Mouse (Mus musculus): ENCODE measurements around the gene Zbtb33. TPM values are rescaled to one million over a fixed set of nuclear protein-coding genes. Genes with fewer than 3 reads are reported as not detected.

Gene Zbtb33
- total and polyA plus RNA-seq, 3 experiments: 6.5 to 6.6 TPM; not detected in 1

- H3K79me2 ChIP-seq (ENCODE audit: control insufficient read depth, insufficient read depth, low read length, poor library complexity): no peaks in the 10 kb centered on the region
- no peaks in the 10 kb centered on the region for H3K9me3 ChIP-seq (replicated peaks; ENCODE audit: insufficient read depth, low read length)
- no peaks in the 10 kb centered on the region for H3K36me3 ChIP-seq (ENCODE audit: control insufficient read depth in 1 of 2, insufficient read depth in 2 of 2, low read length in 2 of 2)
- no peaks in the 10 kb centered on the region for H3K27me3 ChIP-seq (ENCODE audit: control insufficient read depth in 1 of 2, insufficient read depth in 2 of 2, low read length in 2 of 2)
- no peaks in the 10 kb centered on the region for H3K4me1 ChIP-seq (ENCODE audit: control insufficient read depth in 1 of 2, insufficient read depth in 2 of 2, low read length in 2 of 2)
- no peak overlapping the region for H3K9ac ChIP-seq (ENCODE audit: control insufficient read depth, low read depth, low read length, poor library complexity, severe bottlenecking)
- no peak for DNase-seq (ENCODE audit: low read depth, low spot score)
- TF ChIP-seq ELF1 (IDR thresholded peaks at IDR 0.05; ENCODE audit: low read depth, low read length) (no peak), ZNF384 (IDR thresholded peaks at IDR 0.05; ENCODE audit: low read depth, low read length) (peak; percentile 56; the same call in 1 of the 2 replicates), MXI1 (IDR thresholded peaks at IDR 0.05; ENCODE audit: low read depth, low read length) (no peak), MAZ (IDR thresholded peaks at IDR 0.05; ENCODE audit: low read depth, low read length) (no peak), USF1 (IDR thresholded peaks at IDR 0.05; ENCODE audit: low read depth, low read length) (peak; percentile 38; the same call in 1 of the 2 replicates), HCFC1 (IDR thresholded peaks at IDR 0.05; ENCODE audit: low read depth, low read length) (no peak), CHD1 (IDR thresholded peaks at IDR 0.05; ENCODE audit: low read depth, low read length) (no peak)
- H3K4me3 ChIP-seq (ENCODE audit: control insufficient read depth in 1 of 2, insufficient read depth in 1 of 2, low read depth in 2 of 2, low read length in 2 of 2): no peak overlapping the region
- H3K27ac ChIP-seq (ENCODE audit: control insufficient read depth, low read depth, low read length): no peak overlapping the region
Observed at GRCm38 (mm10) chrX:38216986-38217675, 27.5 kb downstream of the Zbtb33 start.

- H3K4me3 ChIP-seq (ENCODE audit: control insufficient read depth in 1 of 2, insufficient read depth in 1 of 2, low read depth in 2 of 2, low read length in 2 of 2): no peak overlapping the region
- no peak overlapping the region for H3K27ac ChIP-seq (ENCODE audit: control insufficient read depth, low read depth, low read length)
- no peaks in the 10 kb centered on the region for H3K36me3 ChIP-seq (ENCODE audit: control insufficient read depth in 1 of 2, insufficient read depth in 2 of 2, low read length in 2 of 2)
- H3K27me3 ChIP-seq (ENCODE audit: control insufficient read depth in 1 of 2, insufficient read depth in 2 of 2, low read length in 2 of 2): no peaks in the 10 kb centered on the region
- DNase-seq (ENCODE audit: low read depth, low spot score): no peak
- no peak for TF ChIP-seq ZMIZ1 (IDR thresholded peaks at IDR 0.05; ENCODE audit: low read depth, low read length)
- no peak for TF ChIP-seq SMC3 (IDR thresholded peaks at IDR 0.05; ENCODE audit: low read depth, low read length)
- TF ChIP-seq SIN3A (IDR thresholded peaks at IDR 0.05; ENCODE audit: low read length): no peak
- no peak for TF ChIP-seq E2F4 (IDR thresholded peaks at IDR 0.05; ENCODE audit: borderline replicate concordance, low read depth, low read length)
- TF ChIP-seq TBP (IDR thresholded peaks at IDR 0.05; ENCODE audit: low read depth, low read length): no peak
- no peaks in the 10 kb centered on the region for H3K79me2 ChIP-seq (ENCODE audit: control insufficient read depth, insufficient read depth, low read length, poor library complexity)
- H3K9me3 ChIP-seq (replicated peaks; ENCODE audit: insufficient read depth, low read length): no peaks in the 10 kb centered on the region
- H3K4me1 ChIP-seq (ENCODE audit: control insufficient read depth in 1 of 2, insufficient read depth in 2 of 2, low read length in 2 of 2): no peaks in the 10 kb centered on the region
- H3K9ac ChIP-seq (ENCODE audit: control insufficient read depth, low read depth, low read length, poor library complexity, severe bottlenecking): no peak overlapping the region
Observed at GRCm38 (mm10) chrX:38217676-38217991, 28.0 kb downstream of the Zbtb33 start.

- no peaks in the 10 kb centered on the region; a peak in 1 of 4 replicates for H3K27me3 ChIP-seq (ENCODE audit: control insufficient read depth in 1 of 2, insufficient read depth in 2 of 2, low read length in 2 of 2)
Observed at GRCm38 (mm10) chrX:38222757-38223156, 33.2 kb downstream of the Zbtb33 start.

More at GRCm38 (mm10) chrX:38222757-38223156, 33.2 kb downstream of the Zbtb33 start:
- Histone ChIP-seq H3K9ac (ENCODE audit: control insufficient read depth, low read depth, low read length, poor library complexity, severe bottlenecking) (no peak overlapping the region), H3K79me2 (ENCODE audit: control insufficient read depth, insufficient read depth, low read length, poor library complexity) (no peaks in the 10 kb centered on the region), H3K27ac (ENCODE audit: control insufficient read depth, low read depth, low read length) (no peak overlapping the region), H3K4me1 (ENCODE audit: control insufficient read depth in 1 of 2, insufficient read depth in 2 of 2, low read length in 2 of 2) (no peaks in the 10 kb centered on the region), H3K9me3 (replicated peaks; ENCODE audit: insufficient read depth, low read length) (no peaks in the 10 kb centered on the region), H3K36me3 (ENCODE audit: control insufficient read depth in 1 of 2, insufficient read depth in 2 of 2, low read length in 2 of 2) (no peaks in the 10 kb centered on the region), H3K4me3 (ENCODE audit: control insufficient read depth in 1 of 2, insufficient read depth in 1 of 2, low read depth in 2 of 2, low read length in 2 of 2) (no peak overlapping the region)
- TF ChIP-seq TBP (IDR thresholded peaks at IDR 0.05; ENCODE audit: low read depth, low read length) (no peak), NELFE (IDR thresholded peaks at IDR 0.05; ENCODE audit: low read depth, low read length) (no peak)
- DNase-seq (ENCODE audit: low read depth, low spot score): no peak
